Mouse (Mus musculus): ENCODE data around the gene 1700025C18Rik.

1700025C18Rik gene

GRCm38 (mm10) chr2:165034131-165035057 lies 56.2 kb downstream of the 1700025C18Rik start, which contains the start of gene Ncoa5:
Ncoa5 (minus strand) TSS chr2:165034867.
- DNase-seq = peak; percentile 97 to 98

GRCm38 (mm10) chr2:165033306-165033705 lies 57.2 kb downstream of the 1700025C18Rik start:
- DNase-seq = no peak

GRCm38 (mm10) chr2:165032533-165032932 lies 58.0 kb downstream of the 1700025C18Rik start:
- DNase-seq = no peak
